Mouse (Mus musculus) cortical plate, adult 2 months (tissue): Measurements from ENCODE around the gene Npc1l1. TPM values are rescaled to one million over a fixed set of nuclear protein-coding genes. Genes with fewer than 3 reads are reported as not detected.
A peak's percentile ranks its signal among the peaks of the same experiment; 100 is the strongest.

ENCODE experiments used
- H3K27ac ChIP-seq: fragments of 200-500 bp; 2 replicates; pipeline ENCODE4 v1.5.1; 2012; ENCODE audit warnings: low read length, control low read depth, inconsistent platforms; ENCODE audit not compliant: insufficient read depth
- H3K4me1 ChIP-seq: fragments of 200-500 bp; 2 replicates; pipeline ENCODE4 v1.6.1; 2011; ENCODE audit warnings: low read length; ENCODE audit not compliant: control insufficient read depth, insufficient read depth
- H3K4me3 ChIP-seq: fragments of 200-500 bp; 2 replicates; pipeline ENCODE4 v1.5.1; 2011; ENCODE audit warnings: mild to moderate bottlenecking, low read length, control low read depth; ENCODE audit not compliant: insufficient read depth
- CTCF ChIP-seq: fragments of 200-500 bp; IDR thresholded peaks from 2 replicates; pipeline ENCODE4 v1.5.1; 2011; ENCODE audit warnings: mild to moderate bottlenecking, control low read depth, low read length; ENCODE audit not compliant: insufficient read depth; ENCODE audit errors: extremely low read depth
- POLR2A ChIP-seq: fragments of 200-500 bp; IDR thresholded peaks from 2 replicates; pipeline ENCODE4 v1.6.1; 2011; ENCODE audit warnings: mild to moderate bottlenecking, low read length, control low read depth; ENCODE audit not compliant: insufficient read depth; ENCODE audit errors: extremely low read depth
- polyA plus RNA-seq: library from polyadenylated mRNA; depleted of rRNA; stranded (reverse); fragments of >200 nt; gene quantifications from 2 replicates; pipeline ENCODE4 v1.2.3, GENCODE M21; 2012

Gene Npc1l1
- polyA plus RNA-seq, 1 experiment, result 2.0 TPM

DNA sequence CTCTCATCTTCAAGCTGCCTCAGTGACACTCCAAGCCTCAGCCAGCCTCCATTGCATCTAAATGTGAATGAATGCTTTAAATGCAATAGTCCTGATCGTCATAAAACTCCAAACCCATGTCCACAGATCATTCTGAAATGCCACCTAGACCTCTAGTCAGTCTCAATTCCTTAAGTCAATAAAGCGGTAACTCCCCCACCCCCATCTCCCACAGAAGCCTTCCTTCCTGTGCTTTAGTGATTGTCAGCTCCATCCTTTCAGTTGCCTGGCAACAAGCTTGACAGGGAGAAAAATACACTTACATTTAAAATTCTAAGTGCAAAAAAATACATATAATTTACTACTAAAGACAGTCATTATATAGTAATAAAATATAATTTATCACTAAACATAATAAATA lies 46.7 kb downstream of the Npc1l1 start:
- no peak for TF ChIP-seq POLR2A
- TF ChIP-seq CTCF, result no peak
- Histone ChIP-seq H3K27ac (no peak overlapping the region), H3K4me1 (peaks cover 26% of the 10 kb centered on the region), H3K4me3 (no peak overlapping the region)

DNA sequence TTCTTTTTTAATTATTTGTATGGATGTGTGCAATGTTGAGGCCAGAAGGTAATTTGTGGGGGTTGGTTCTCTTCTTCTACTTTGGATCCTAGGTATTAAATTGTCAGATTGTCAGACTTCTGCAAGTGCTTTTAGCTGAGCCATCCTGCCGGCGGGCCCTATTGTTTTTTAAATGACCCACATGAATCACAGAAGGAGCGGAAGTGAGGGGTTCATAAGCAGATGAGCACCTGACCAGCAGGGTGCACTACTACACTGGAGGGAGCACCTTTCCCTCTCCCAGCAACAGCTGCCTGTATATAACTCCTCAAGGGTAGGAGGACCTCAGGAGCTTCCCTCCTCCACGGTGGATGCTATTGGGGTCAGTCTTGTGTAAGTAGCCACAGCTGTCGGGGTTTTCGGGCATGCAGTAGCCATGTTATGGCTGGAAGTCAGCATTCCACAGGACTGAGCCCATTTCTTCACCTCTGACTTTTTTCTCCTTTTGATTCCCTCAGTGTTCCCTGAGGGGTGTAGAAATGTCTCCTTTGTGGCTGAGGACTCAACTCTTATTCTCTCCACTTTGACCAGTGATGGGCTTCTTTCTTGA lies 49.0 kb downstream of the Npc1l1 start:
- H3K4me3 ChIP-seq, result no peak overlapping the region
- no peak for TF ChIP-seq POLR2A
- TF ChIP-seq CTCF, result no peak
- peaks cover 22% of the 10 kb centered on the region for H3K4me1 ChIP-seq
- no peak overlapping the region for H3K27ac ChIP-seq

DNA sequence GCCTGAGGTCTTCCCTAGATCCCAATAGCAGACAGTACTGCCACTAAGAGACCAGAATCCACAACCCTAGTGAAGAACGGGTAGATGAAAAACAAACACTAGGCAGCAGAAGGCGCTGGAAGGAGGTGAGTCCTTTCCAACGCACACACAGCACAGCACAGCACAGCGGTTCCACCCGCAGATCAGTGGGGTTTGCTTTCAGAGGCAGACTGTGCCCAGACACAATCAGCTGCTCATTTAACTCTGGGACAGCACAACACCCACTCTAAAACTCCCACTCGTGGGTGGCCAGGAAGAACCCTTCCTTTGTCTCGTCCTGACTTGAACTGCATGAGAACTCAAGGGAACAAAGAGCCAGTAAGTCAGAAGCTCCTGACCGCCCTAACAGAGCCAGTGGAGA lies 50.7 kb downstream of the Npc1l1 start:
- Histone ChIP-seq H3K27ac (peak overlapping the region; percentile 61), H3K4me3 (no peak overlapping the region), H3K4me1 (peaks cover 21% of the 10 kb centered on the region)
- TF ChIP-seq CTCF (no peak), POLR2A (no peak)

DNA sequence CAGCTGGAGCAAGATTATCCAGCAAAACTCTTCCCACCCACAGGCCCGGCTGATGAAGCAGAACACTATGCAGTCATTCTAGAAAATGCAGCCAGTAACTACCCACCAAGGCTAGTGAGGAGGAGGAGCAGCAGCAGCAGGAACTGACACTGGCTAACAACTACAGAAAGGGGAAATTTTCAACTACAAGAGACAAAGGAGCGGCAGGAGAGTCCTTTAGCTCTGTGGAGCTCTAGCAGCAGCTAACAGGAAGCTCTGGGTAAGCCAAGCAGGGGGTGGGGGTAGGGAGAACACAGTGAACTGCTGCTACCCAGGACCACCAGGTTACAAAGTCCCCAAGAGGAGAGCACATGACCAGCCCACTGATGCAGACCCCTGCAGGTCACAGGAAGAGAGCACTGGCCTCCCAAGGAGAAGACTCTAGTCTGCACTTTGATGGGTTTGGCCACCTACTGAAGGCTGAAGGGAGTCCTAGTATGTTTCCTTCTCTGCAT lies 51.2 kb downstream of the Npc1l1 start:
- Histone ChIP-seq H3K27ac (peak overlapping the region; percentile 61), H3K4me3 (no peak overlapping the region), H3K4me1 (peaks cover 21% of the 10 kb centered on the region)
- no peak for TF ChIP-seq CTCF
- no peak for TF ChIP-seq POLR2A

DNA sequence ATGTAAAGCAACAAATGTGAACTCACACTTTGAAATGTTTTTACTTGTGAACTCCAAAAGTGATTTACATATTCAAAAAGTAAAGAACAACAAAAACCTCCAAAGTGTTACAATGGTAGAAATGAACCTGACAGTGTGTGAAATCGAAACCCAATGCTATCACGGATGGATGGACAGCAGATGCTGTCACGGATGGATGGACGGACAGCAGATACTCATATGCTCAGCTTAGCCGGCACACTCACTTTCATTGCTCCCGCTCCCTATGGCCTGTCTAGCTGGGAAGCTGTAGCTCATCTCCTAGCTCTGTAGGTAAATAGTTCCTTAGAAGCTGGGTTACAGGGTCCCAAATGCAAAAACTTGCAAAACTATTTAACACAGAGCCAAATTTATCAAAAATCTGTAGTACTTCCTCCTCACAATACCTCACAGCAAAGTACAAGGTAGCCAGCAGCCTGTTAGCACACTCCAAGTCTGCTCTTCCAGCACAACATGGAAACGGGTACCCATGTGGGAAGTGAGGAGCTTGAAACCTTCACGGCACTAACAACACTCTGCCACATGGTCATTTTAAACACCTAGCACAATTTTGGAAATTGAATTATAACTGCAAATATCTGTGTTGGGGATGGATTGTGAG lies 52.0 kb downstream of the Npc1l1 start:
- TF ChIP-seq POLR2A, result no peak
- no peak for TF ChIP-seq CTCF

DNA sequence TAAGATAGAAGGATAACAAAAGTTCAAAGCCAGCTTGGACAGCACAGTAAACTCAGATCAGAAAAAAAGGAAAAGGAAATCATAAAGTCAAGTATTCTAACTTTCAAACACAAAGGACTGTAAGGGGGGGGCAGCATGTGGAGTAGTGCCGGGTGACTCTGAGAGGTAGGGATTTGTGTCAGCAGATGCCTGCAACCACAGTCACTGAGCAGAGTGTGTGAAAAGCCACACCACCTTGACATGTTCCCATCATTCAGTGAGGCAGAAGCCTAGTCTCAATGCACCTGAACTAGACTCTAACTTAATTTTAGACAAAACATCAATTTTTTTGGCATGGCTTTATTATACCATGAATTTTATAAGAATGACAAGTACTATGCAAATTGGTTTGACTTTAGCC lies 54.4 kb downstream of the Npc1l1 start:
- H3K4me3 ChIP-seq, result no peak overlapping the region
- no peak for TF ChIP-seq POLR2A
- no peak for TF ChIP-seq CTCF
- peaks cover 14% of the 10 kb centered on the region for H3K4me1 ChIP-seq
- H3K27ac ChIP-seq, result no peak overlapping the region

More for the DNA sequence above, 52.0 kb downstream of the Npc1l1 start:
- Histone ChIP-seq H3K4me1 (peaks cover 17% of the 10 kb centered on the region), H3K4me3 (no peak overlapping the region), H3K27ac (no peak overlapping the region)

DNA sequence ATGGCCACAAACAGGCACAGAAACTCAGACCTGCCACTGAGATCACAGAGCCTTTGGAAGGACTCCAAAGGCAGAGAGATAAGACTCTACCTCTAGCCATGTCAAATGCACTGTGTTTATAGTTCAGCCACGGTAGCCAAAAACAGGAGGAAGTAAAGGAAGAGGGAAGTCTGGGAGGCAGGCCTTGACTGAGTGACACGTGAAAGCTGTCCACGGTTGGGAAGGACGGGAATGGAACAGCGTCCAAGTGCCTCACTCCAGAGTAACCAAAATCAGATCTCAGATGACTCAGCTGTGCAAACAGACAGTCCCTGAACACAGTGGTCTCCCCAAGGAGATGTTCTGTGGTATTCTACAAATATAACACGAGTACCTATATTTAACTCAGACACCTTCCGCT lies 55.2 kb downstream of the Npc1l1 start:
- H3K27ac ChIP-seq, result 0 out of 2 replicates have a peak overlapping the region, but pooled peaks have one; percentile 38
- H3K4me3 ChIP-seq, result no peak overlapping the region
- TF ChIP-seq CTCF (no peak), POLR2A (no peak)
- peaks cover 12% of the 10 kb centered on the region for H3K4me1 ChIP-seq

DNA sequence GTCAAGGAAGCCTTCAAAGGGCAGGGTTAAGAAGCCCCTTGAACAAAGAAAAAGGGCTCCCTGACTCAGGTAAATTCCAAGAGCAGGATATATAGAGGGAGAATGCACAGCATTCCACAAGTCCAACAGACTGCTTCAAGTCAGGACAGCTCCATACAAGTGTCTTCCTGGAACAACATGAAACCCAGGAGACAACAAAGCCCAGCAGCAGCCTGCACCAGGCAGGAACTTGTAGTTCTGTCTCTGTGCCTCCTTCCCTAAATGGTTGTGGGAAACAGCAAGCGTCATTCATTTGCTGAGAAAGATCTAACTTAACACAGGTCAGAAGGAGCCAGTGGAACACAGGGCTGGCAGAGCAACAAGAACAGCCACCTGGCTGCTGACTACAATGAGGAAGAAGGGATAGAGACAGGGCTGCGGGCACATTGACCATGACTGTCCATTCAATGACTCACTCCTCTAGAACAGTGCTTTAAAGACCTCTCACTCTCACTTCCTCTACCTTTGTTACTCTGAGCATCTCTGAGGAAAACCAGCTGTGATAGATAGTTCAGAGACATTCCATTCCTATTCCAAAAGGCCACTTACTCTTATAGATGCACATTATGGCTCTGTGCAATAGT lies 60.8 kb downstream of the Npc1l1 start:
- TF ChIP-seq CTCF, result no peak
- no peak for TF ChIP-seq POLR2A
- Histone ChIP-seq H3K4me3 (no peak overlapping the region), H3K27ac (no peak overlapping the region), H3K4me1 (peaks cover 2% of the 10 kb centered on the region; the same call in 1 of the 2 replicates)

DNA sequence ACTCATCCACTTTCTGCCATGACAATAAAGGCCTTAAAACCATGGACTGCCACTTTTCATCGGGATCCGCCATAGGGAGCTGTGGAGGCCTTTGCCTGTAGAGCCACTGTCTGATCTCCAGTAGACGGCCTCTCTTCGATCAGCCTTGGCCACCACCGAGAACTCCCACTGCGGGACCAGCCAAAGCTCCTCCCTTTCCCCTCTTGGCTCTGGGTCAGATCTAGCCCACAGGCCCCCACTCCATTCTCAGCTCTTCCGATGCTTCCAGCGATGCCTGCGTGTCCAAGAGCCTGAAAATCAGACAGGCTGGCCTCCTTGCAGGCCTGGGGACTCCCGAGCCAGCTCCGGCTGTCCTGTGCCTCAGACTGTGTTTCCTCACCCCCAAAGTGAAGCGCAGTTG lies 63.6 kb downstream of the Npc1l1 start:
- H3K4me1 ChIP-seq, result peaks cover 6% of the 10 kb centered on the region
- no peak for TF ChIP-seq POLR2A
- no peak for TF ChIP-seq CTCF
- H3K27ac ChIP-seq, result no peak overlapping the region
- no peak overlapping the region for H3K4me3 ChIP-seq

DNA sequence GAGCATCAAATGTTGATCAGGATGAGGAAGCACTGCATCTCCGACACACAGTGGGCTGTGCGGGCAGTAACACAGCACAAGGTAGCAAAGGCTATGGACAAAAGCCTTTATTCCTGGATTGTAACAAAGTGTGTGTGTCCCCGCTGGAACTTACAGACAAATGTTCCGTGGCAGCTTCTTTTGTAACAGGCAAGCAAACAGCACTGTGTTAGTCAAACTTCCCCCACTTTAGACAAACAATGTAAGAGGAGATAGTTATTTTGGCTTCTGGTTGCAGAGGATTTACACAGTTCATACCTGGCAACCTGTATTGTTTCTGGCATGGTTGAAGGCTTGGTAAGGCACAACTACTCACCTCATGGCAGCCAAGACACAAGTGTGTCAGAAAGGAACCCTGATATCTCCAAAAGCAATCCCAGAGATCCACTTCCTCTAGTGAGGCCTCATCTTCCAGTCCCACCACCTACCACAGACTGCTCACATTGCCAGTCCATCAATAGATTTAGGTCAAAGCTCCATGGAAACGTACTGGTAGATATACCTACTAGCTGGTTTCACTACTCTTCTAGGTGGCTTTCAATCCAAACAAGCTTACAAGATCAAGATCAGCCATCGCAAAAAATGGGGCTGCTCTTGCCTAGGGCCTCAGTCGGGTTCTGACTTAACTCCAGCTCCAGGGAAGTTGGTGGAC lies 64.4 kb downstream of the Npc1l1 start:
- Histone ChIP-seq H3K4me3 (no peak overlapping the region), H3K27ac (no peak overlapping the region), H3K4me1 (peaks cover 10% of the 10 kb centered on the region)
- TF ChIP-seq POLR2A (no peak), CTCF (no peak)
